Mouse (Mus musculus): Measurements from ENCODE around the gene Olfr566.

Gene Olfr566

GRCm38 (mm10) chr7:102858665-102859064, at the start of gene Olfr566:
Olfr566 (minus strand) TSS chr7:102858765.
- DNase-seq (ENCODE audit: low spot score), result no peak

GRCm38 (mm10) chr7:102890782-102891181, 32.2 kb upstream of the Olfr566 start, which contains the start of gene Olfr569:
Olfr569 (minus strand) TSS chr7:102890882.
- no peak for DNase-seq (ENCODE audit: low spot score)

GRCm38 (mm10) chr7:102876822-102877221, 18.3 kb upstream of the Olfr566 start, which contains the start of gene Olfr568:
Olfr568 (plus strand) TSS chr7:102877122.
- no peak for DNase-seq (ENCODE audit: low spot score)

GRCm38 (mm10) chr7:102855807-102856206, 2.8 kb downstream of the Olfr566 start:
- no peak for DNase-seq (ENCODE audit: low spot score)

Data from layer of hippocampus, adult 11-12 months (tissue).